Mouse (Mus musculus): ENCODE measurements around the gene Myo18b.

- TF ChIP-seq ZKSCAN1 (IDR thresholded peaks at IDR 0.05; ENCODE audit: borderline replicate concordance, low read depth, low read length) = no peak
- TF ChIP-seq POLR2AphosphoS2 (IDR thresholded peaks at IDR 0.05; ENCODE audit: low read depth, low read length) = no peak
- no peak for TF ChIP-seq EP300 (IDR thresholded peaks at IDR 0.05; ENCODE audit: low read length)
- no peak for TF ChIP-seq CTCF (conservative IDR thresholded peaks at IDR 0.05 in 1 of 2, IDR thresholded peaks at IDR 0.05 in 1 of 2; ENCODE audit: low read depth in 2 of 2, low read length in 2 of 2)
- no peak for TF ChIP-seq RCOR1 (conservative IDR thresholded peaks at IDR 0.05; ENCODE audit: low read depth, low read length)
- no peak for TF ChIP-seq HCFC1 (IDR thresholded peaks at IDR 0.05; ENCODE audit: low read depth, low read length)
- TF ChIP-seq SIN3A (IDR thresholded peaks at IDR 0.05; ENCODE audit: low read length) = no peak
Observed at GRCm38 (mm10) chr5:112645535-112645934, 250.6 kb downstream of the Myo18b start.
